In genomic region chr10:80158307-80158986, GRCm38 (mm10) we compare ENCODE assay signal across 7 mouse cellular contexts. TPM values are rescaled to one million over a fixed set of nuclear protein-coding genes. Genes with fewer than 3 reads are reported as not detected.
DNase-seq lines count a peak whose midpoint lies in the region; ATAC-seq and TF ChIP-seq lines count a peak whose summit lies in the region.

No protein-coding gene starts in this region.

- no peaks in the 10 kb centered on the region; the same call in 1 of the 2 replicates for H3K79me2 ChIP-seq in MEL (ENCODE audit: control insufficient read depth, insufficient read depth, low read length, poor library complexity)

- TF ChIP-seq POLR2A in MEL (IDR thresholded peaks at IDR 0.05; ENCODE audit: control insufficient read depth in 1 of 2, insufficient read depth in 1 of 2, low read depth in 1 of 2, low read length in 2 of 2, poor library complexity in 1 of 2): peak; percentile 36 to 77; a peak in 3 of 4 replicates
- no peak for TF ChIP-seq POLR2A in limb, embryonic 14.5 days (IDR thresholded peaks at IDR 0.05; ENCODE audit: borderline replicate concordance, extremely low read depth, insufficient read depth, insufficient read length)

- peak; percentile 85 for DNase-seq in CD4-positive, CD25-positive, alpha-beta regulatory T cell, adult 2 months (ENCODE audit: low read depth, low spot score)
- DNase-seq in MEL (ENCODE audit: low read depth, low spot score): peak; percentile 90
- DNase-seq in forebrain, embryonic 11.5 days (ENCODE audit: low spot score): peak; percentile 81
- peak; percentile 60 for DNase-seq in hindbrain, embryonic 11.5 days (ENCODE audit: low spot score)
- DNase-seq in limb, embryonic 14.5 days (ENCODE audit: low spot score): no peak
- DNase-seq in midbrain, embryonic 14.5 days: peak; percentile 53
- peak; percentile 82 for DNase-seq in thymus, postnatal 0 days (ENCODE audit: low spot score)

- H3K4me3 ChIP-seq in MEL (ENCODE audit: control insufficient read depth in 1 of 2, insufficient read depth in 1 of 2, low read depth in 2 of 2, low read length in 2 of 2): peak overlapping the region; percentile 51 to 61
- H3K4me3 ChIP-seq in forebrain, embryonic 11.5 days (ENCODE audit: low read depth, low read length): no peak overlapping the region
- H3K4me3 ChIP-seq in hindbrain, embryonic 11.5 days (ENCODE audit: low read depth, low read length): peak overlapping the region; percentile 36; the same call in 1 of the 2 replicates
- peak overlapping the region; percentile 2; the same call in 1 of the 2 replicates for H3K4me3 ChIP-seq in limb, embryonic 14.5 days (replicated peaks; ENCODE audit: low read length)
- H3K4me3 ChIP-seq in midbrain, embryonic 14.5 days (replicated peaks; ENCODE audit: low read depth, low read length): peak overlapping the region; percentile 5; the same call in 1 of the 2 replicates

- TF ChIP-seq EP300 in MEL (IDR thresholded peaks at IDR 0.05; ENCODE audit: low read depth in 1 of 2, low read length in 2 of 2): no peak

- peak overlapping the region; percentile 74 for H3K9ac ChIP-seq in MEL (ENCODE audit: control insufficient read depth, low read depth, low read length, poor library complexity, severe bottlenecking)
- no peak overlapping the region for H3K9ac ChIP-seq in forebrain, embryonic 11.5 days (ENCODE audit: low read length)
- H3K9ac ChIP-seq in hindbrain, embryonic 11.5 days (ENCODE audit: low read depth, low read length): no peak overlapping the region; the same call in 1 of the 2 replicates
- H3K9ac ChIP-seq in limb, embryonic 14.5 days (ENCODE audit: low read depth, low read length, severe bottlenecking): 0 out of 2 replicates have a peak overlapping the region, but pooled peaks have one; percentile 16
- peak overlapping the region; percentile 20; the same call in 1 of the 2 replicates for H3K9ac ChIP-seq in midbrain, embryonic 14.5 days (replicated peaks; ENCODE audit: low read length)

- no peak for TF ChIP-seq CTCF in MEL (IDR thresholded peaks at IDR 0.05 in 2 of 3, conservative IDR thresholded peaks at IDR 0.05 in 1 of 3; ENCODE audit: control insufficient read depth in 1 of 3, insufficient read depth in 1 of 3, low read depth in 2 of 3, low read length in 3 of 3, poor library complexity in 1 of 3, severe bottlenecking in 1 of 3)

- H3K27ac ChIP-seq in MEL (ENCODE audit: control insufficient read depth, low read depth, low read length): peak overlapping the region; percentile 93
- peak overlapping the region; percentile 54 for H3K27ac ChIP-seq in forebrain, embryonic 11.5 days (ENCODE audit: low read depth, low read length)
- H3K27ac ChIP-seq in hindbrain, embryonic 11.5 days (ENCODE audit: low read depth, low read length): peak overlapping the region; percentile 68
- peak overlapping the region; percentile 83 for H3K27ac ChIP-seq in limb, embryonic 14.5 days (replicated peaks; ENCODE audit: low read depth, low read length)
- peak overlapping the region; percentile 91 for H3K27ac ChIP-seq in midbrain, embryonic 14.5 days (replicated peaks; ENCODE audit: low read depth, low read length)

- 19% methylated on average over 18 of the region's 18 CpGs for WGBS in forebrain, embryonic 11.5 days
- WGBS in hindbrain, embryonic 11.5 days: 13% methylated on average over 18 of the region's 18 CpGs
- WGBS in limb, embryonic 14.5 days: 5% methylated on average over 18 of the region's 18 CpGs
- WGBS in midbrain, embryonic 14.5 days: 12% methylated on average over 18 of the region's 18 CpGs

- no peaks in the 10 kb centered on the region for H3K27me3 ChIP-seq in MEL (ENCODE audit: control insufficient read depth in 1 of 2, insufficient read depth in 2 of 2, low read length in 2 of 2)
- H3K27me3 ChIP-seq in forebrain, embryonic 11.5 days (ENCODE audit: control insufficient read depth, insufficient read depth, low read length): no peaks in the 10 kb centered on the region
- no peaks in the 10 kb centered on the region for H3K27me3 ChIP-seq in hindbrain, embryonic 11.5 days (ENCODE audit: control insufficient read depth, insufficient read depth, low read length)
- no peaks in the 10 kb centered on the region for H3K27me3 ChIP-seq in limb, embryonic 14.5 days (ENCODE audit: control insufficient read depth, insufficient read depth, low read length)
- no peaks in the 10 kb centered on the region for H3K27me3 ChIP-seq in midbrain, embryonic 14.5 days (ENCODE audit: control insufficient read depth, insufficient read depth, low read length)

- H3K4me2 ChIP-seq in forebrain, embryonic 11.5 days (ENCODE audit: low read depth, low read length, severe bottlenecking): no peak overlapping the region
- peak overlapping the region; percentile 69; the same call in 1 of the 2 replicates for H3K4me2 ChIP-seq in hindbrain, embryonic 11.5 days (replicated peaks; ENCODE audit: low read depth, low read length)
- H3K4me2 ChIP-seq in limb, embryonic 14.5 days (replicated peaks; ENCODE audit: low read depth, low read length, severe bottlenecking): peak overlapping the region; percentile 81; the same call in 1 of the 2 replicates
- H3K4me2 ChIP-seq in midbrain, embryonic 14.5 days (ENCODE audit: low read length): peak overlapping the region; percentile 75

- peaks cover 6 to 30% of the 10 kb centered on the region in 2 experiments; a peak in 3 of 4 replicates for H3K4me1 ChIP-seq in MEL (ENCODE audit: control insufficient read depth in 1 of 2, insufficient read depth in 2 of 2, low read length in 2 of 2)
- H3K4me1 ChIP-seq in forebrain, embryonic 11.5 days (replicated peaks; ENCODE audit: control insufficient read depth, insufficient read depth, low read length): peaks cover 67% of the 10 kb centered on the region
- peaks cover 53% of the 10 kb centered on the region for H3K4me1 ChIP-seq in hindbrain, embryonic 11.5 days (replicated peaks; ENCODE audit: control insufficient read depth, insufficient read depth, low read length)
- H3K4me1 ChIP-seq in limb, embryonic 14.5 days (ENCODE audit: control insufficient read depth, insufficient read depth, low read length): peaks cover 54% of the 10 kb centered on the region
- H3K4me1 ChIP-seq in midbrain, embryonic 14.5 days (ENCODE audit: control insufficient read depth, insufficient read depth, low read length): peaks cover 43% of the 10 kb centered on the region

- no peaks in the 10 kb centered on the region for H3K9me3 ChIP-seq in MEL (replicated peaks; ENCODE audit: insufficient read depth, low read length)
- no peaks in the 10 kb centered on the region for H3K9me3 ChIP-seq in forebrain, embryonic 11.5 days (ENCODE audit: control insufficient read depth, low read length)
- H3K9me3 ChIP-seq in hindbrain, embryonic 11.5 days (ENCODE audit: control insufficient read depth, low read length): no peaks in the 10 kb centered on the region
- H3K9me3 ChIP-seq in limb, embryonic 14.5 days (ENCODE audit: control insufficient read depth, low read length): no peaks in the 10 kb centered on the region
- H3K9me3 ChIP-seq in midbrain, embryonic 14.5 days (ENCODE audit: control insufficient read depth, low read length): no peaks in the 10 kb centered on the region

- peaks cover 0 to 21% of the 10 kb centered on the region in 2 experiments; a peak in 2 of 4 replicates for H3K36me3 ChIP-seq in MEL (ENCODE audit: control insufficient read depth in 1 of 2, insufficient read depth in 2 of 2, low read length in 2 of 2)
- H3K36me3 ChIP-seq in forebrain, embryonic 11.5 days (ENCODE audit: control insufficient read depth, insufficient read depth, low read length): peaks cover 38% of the 10 kb centered on the region
- peaks cover 35% of the 10 kb centered on the region for H3K36me3 ChIP-seq in hindbrain, embryonic 11.5 days (ENCODE audit: control insufficient read depth, insufficient read depth, low read length)
- H3K36me3 ChIP-seq in limb, embryonic 14.5 days (ENCODE audit: control insufficient read depth, insufficient read depth, low read length): peaks cover 45% of the 10 kb centered on the region
- peaks cover 48% of the 10 kb centered on the region for H3K36me3 ChIP-seq in midbrain, embryonic 14.5 days (ENCODE audit: control insufficient read depth, insufficient read depth, low read length)

- ATAC-seq in forebrain, embryonic 11.5 days (replicated peaks; ENCODE audit: low FRiP score): no peak
- peak; percentile 20; the same call in 1 of the 2 replicates for ATAC-seq in hindbrain, embryonic 11.5 days (ENCODE audit: low FRiP score)
- ATAC-seq in limb, embryonic 14.5 days (ENCODE audit: low FRiP score, low read depth): no peak
- ATAC-seq in midbrain, embryonic 14.5 days (ENCODE audit: low FRiP score, low TSS enrichment): no peak

- TF ChIP-seq RAD21 in MEL (IDR thresholded peaks at IDR 0.05; ENCODE audit: low read depth, low read length): no peak

RNA-seq across cellular contexts. Expression of gene Cirbp, which starts 7.3 kb away (rescaled TPM):
- 21.2 and 27.2 TPM in 2 replicates for total RNA-seq in MEL (2012; rRNA removed)
- 10 to 100 TPM in 1 of 2 experiments, not detected in 1; 56.6 TPM for polyA plus RNA-seq in MEL (2012; ENCODE audit: insufficient read depth in 1 of 2, insufficient read length in 2 of 2, low read depth in 1 of 2, low replicate concordance in 2 of 2, missing spikeins in 1 of 2)
- 82.0 and 83.4 TPM in 2 replicates for polyA plus RNA-seq in forebrain, embryonic 11.5 days (2014; fragmentation: Nextera tagmentation; extraction: Ambion mirVana)
- polyA plus RNA-seq in hindbrain, embryonic 11.5 days (2014; fragmentation: Nextera tagmentation; extraction: Ambion mirVana): 83.4 and 90.4 TPM in 2 replicates
- 286 and 289 TPM in 2 replicates for polyA plus RNA-seq in limb, embryonic 14.5 days (2012; rRNA removed)
- polyA plus RNA-seq in limb, embryonic 14.5 days (2014; fragmentation: Nextera tagmentation; extraction: Ambion mirVana): 101 and 106 TPM in 2 replicates
- 295 and 421 TPM in 2 replicates for polyA plus RNA-seq in midbrain, embryonic 14.5 days (2014; fragmentation: Nextera tagmentation; extraction: Ambion mirVana)
- 226 and 376 TPM in 2 replicates for polyA plus RNA-seq in thymus, postnatal 0 days (2015; fragmentation: Nextera tagmentation; extraction: Ambion mirVana)

RNA-seq across cellular contexts. Expression of gene Midn, which starts 10.4 kb away (rescaled TPM):
- 8.1 and 8.3 TPM in 2 replicates for total RNA-seq in MEL (2012; rRNA removed)
- polyA plus RNA-seq in MEL (2012; ENCODE audit: insufficient read depth in 1 of 2, insufficient read length in 2 of 2, low read depth in 1 of 2, low replicate concordance in 2 of 2, missing spikeins in 1 of 2): 10 to 100 TPM in 1 of 2 experiments, not detected in 1; 26.7 TPM
- polyA plus RNA-seq in forebrain, embryonic 11.5 days (2014; fragmentation: Nextera tagmentation; extraction: Ambion mirVana): 58.3 and 66.4 TPM in 2 replicates
- polyA plus RNA-seq in hindbrain, embryonic 11.5 days (2014; fragmentation: Nextera tagmentation; extraction: Ambion mirVana): 66.7 and 67.1 TPM in 2 replicates
- polyA plus RNA-seq in limb, embryonic 14.5 days (2012; rRNA removed): 108 and 161 TPM in 2 replicates
- polyA plus RNA-seq in limb, embryonic 14.5 days (2014; fragmentation: Nextera tagmentation; extraction: Ambion mirVana): 33.4 and 39.6 TPM in 2 replicates
- polyA plus RNA-seq in midbrain, embryonic 14.5 days (2014; fragmentation: Nextera tagmentation; extraction: Ambion mirVana): 62.6 and 65.6 TPM in 2 replicates
- polyA plus RNA-seq in thymus, postnatal 0 days (2015; fragmentation: Nextera tagmentation; extraction: Ambion mirVana): 13.1 and 18.8 TPM in 2 replicates

RNA-seq across cellular contexts. Expression of gene 1600002K03Rik, which starts 14.3 kb away (rescaled TPM):
- total RNA-seq in MEL (2012; rRNA removed): 16.9 and 17.7 TPM in 2 replicates
- 10 to 100 TPM in 1 of 2 experiments, not detected in 1; 11.4 TPM for polyA plus RNA-seq in MEL (2012; ENCODE audit: insufficient read depth in 1 of 2, insufficient read length in 2 of 2, low read depth in 1 of 2, low replicate concordance in 2 of 2, missing spikeins in 1 of 2)
- 6.4 and 8.3 TPM in 2 replicates for polyA plus RNA-seq in forebrain, embryonic 11.5 days (2014; fragmentation: Nextera tagmentation; extraction: Ambion mirVana)
- polyA plus RNA-seq in hindbrain, embryonic 11.5 days (2014; fragmentation: Nextera tagmentation; extraction: Ambion mirVana): 7.6 and 9.4 TPM in 2 replicates
- polyA plus RNA-seq in limb, embryonic 14.5 days (2012; rRNA removed): 10.9 and 15.5 TPM in 2 replicates
- polyA plus RNA-seq in limb, embryonic 14.5 days (2014; fragmentation: Nextera tagmentation; extraction: Ambion mirVana): 8.5 and 12.8 TPM in 2 replicates
- 5.7 and 9.9 TPM in 2 replicates for polyA plus RNA-seq in midbrain, embryonic 14.5 days (2014; fragmentation: Nextera tagmentation; extraction: Ambion mirVana)
- 15.3 and 15.4 TPM in 2 replicates for polyA plus RNA-seq in thymus, postnatal 0 days (2015; fragmentation: Nextera tagmentation; extraction: Ambion mirVana)

RNA-seq across cellular contexts. Expression of gene Cbarp, which starts 17.8 kb away (rescaled TPM):
- 4.8 and 6.8 TPM in 2 replicates for total RNA-seq in MEL (2012; rRNA removed)
- polyA plus RNA-seq in MEL (2012; ENCODE audit: insufficient read depth in 1 of 2, insufficient read length in 2 of 2, low read depth in 1 of 2, low replicate concordance in 2 of 2, missing spikeins in 1 of 2): 10 to 100 TPM in 1 of 2 experiments, not detected in 1; 19.3 TPM
- 10.4 and 15.0 TPM in 2 replicates for polyA plus RNA-seq in forebrain, embryonic 11.5 days (2014; fragmentation: Nextera tagmentation; extraction: Ambion mirVana)
- polyA plus RNA-seq in hindbrain, embryonic 11.5 days (2014; fragmentation: Nextera tagmentation; extraction: Ambion mirVana): 15.1 and 16.7 TPM in 2 replicates
- polyA plus RNA-seq in limb, embryonic 14.5 days (2012; rRNA removed): 28.9 and 36.0 TPM in 2 replicates
- 7.5 and 9.3 TPM in 2 replicates for polyA plus RNA-seq in limb, embryonic 14.5 days (2014; fragmentation: Nextera tagmentation; extraction: Ambion mirVana)
- polyA plus RNA-seq in midbrain, embryonic 14.5 days (2014; fragmentation: Nextera tagmentation; extraction: Ambion mirVana): 78.9 and 101 TPM in 2 replicates
- polyA plus RNA-seq in thymus, postnatal 0 days (2015; fragmentation: Nextera tagmentation; extraction: Ambion mirVana): 3.5 and 4.3 TPM in 2 replicates

RNA-seq across cellular contexts. Expression of gene Atp5d, which starts 20.0 kb away (rescaled TPM):
- 308 and 324 TPM in 2 replicates for total RNA-seq in MEL (2012; rRNA removed)
- 100 to 1,000 TPM; 300 to 657 TPM for polyA plus RNA-seq in MEL (2012; ENCODE audit: insufficient read depth in 1 of 2, insufficient read length in 2 of 2, low read depth in 1 of 2, low replicate concordance in 2 of 2, missing spikeins in 1 of 2)
- polyA plus RNA-seq in forebrain, embryonic 11.5 days (2014; fragmentation: Nextera tagmentation; extraction: Ambion mirVana): 401 and 414 TPM in 2 replicates
- 364 and 371 TPM in 2 replicates for polyA plus RNA-seq in hindbrain, embryonic 11.5 days (2014; fragmentation: Nextera tagmentation; extraction: Ambion mirVana)
- polyA plus RNA-seq in limb, embryonic 14.5 days (2012; rRNA removed): 449 and 577 TPM in 2 replicates
- polyA plus RNA-seq in limb, embryonic 14.5 days (2014; fragmentation: Nextera tagmentation; extraction: Ambion mirVana): 477 TPM in 2 replicates
- polyA plus RNA-seq in midbrain, embryonic 14.5 days (2014; fragmentation: Nextera tagmentation; extraction: Ambion mirVana): 407 and 480 TPM in 2 replicates
- 588 TPM in 2 replicates for polyA plus RNA-seq in thymus, postnatal 0 days (2015; fragmentation: Nextera tagmentation; extraction: Ambion mirVana)

Comparison
In these comparisons a context has a peak if more than half of its experiments do, and no peak if none do; other contexts are left out.
1. H3K9ac ChIP-seq: peak in MEL (single experiment), limb, embryonic 14.5 days (single experiment) and midbrain, embryonic 14.5 days (single experiment); none in forebrain, embryonic 11.5 days (single experiment) and hindbrain, embryonic 11.5 days (single experiment).
2. Peak in every context shown above with its lines, with median percentiles within 50 percentile points of each other: H3K27ac ChIP-seq.